In genomic region chr5:33697534-33697933, GRCm38 (mm10) we compare ENCODE assay signal across 12 mouse cellular contexts. TPM values are rescaled to one million over a fixed set of nuclear protein-coding genes. Genes with fewer than 3 reads are reported as not detected.
DNase-seq lines count a peak whose midpoint lies in the region; ATAC-seq lines count a peak whose summit lies in the region.
"Had no signal": no experiment of that assay in that cellular context is flagged by ENCODE, and none has a peak within 500 bp of the region (broad histone marks: within the 10 kb centered on the region; RNA-seq: fewer than 3 reads in every experiment).

No protein-coding gene starts in this region.

- H3K4me2 ChIP-seq in lung, embryonic 15.5 days, result no peak overlapping the region
- no peak overlapping the region for H3K4me2 ChIP-seq in forebrain, embryonic 11.5 days (ENCODE audit: low read depth, low read length, severe bottlenecking)
- H3K4me2 ChIP-seq in stomach, embryonic 14.5 days (replicated peaks; ENCODE audit: low read depth, low read length), result 0 out of 2 replicates have a peak overlapping the region, but pooled peaks have one; percentile 10
- H3K4me2 ChIP-seq: liver, embryonic 12.5 days had no signal

- peaks cover 92% of the 10 kb centered on the region for H3K4me1 ChIP-seq in lung, embryonic 15.5 days
- peaks cover 67% of the 10 kb centered on the region for H3K4me1 ChIP-seq in forebrain, embryonic 11.5 days (replicated peaks; ENCODE audit: control insufficient read depth, insufficient read depth, low read length)
- peaks cover 83% of the 10 kb centered on the region for H3K4me1 ChIP-seq in limb, embryonic 10.5 days
- H3K4me1 ChIP-seq in stomach, embryonic 14.5 days (ENCODE audit: control insufficient read depth, insufficient read depth, low read length), result peaks cover 50% of the 10 kb centered on the region

- no peak overlapping the region; the same call in 1 of the 2 replicates for H3K9ac ChIP-seq in lung, embryonic 15.5 days
- no peak overlapping the region for H3K9ac ChIP-seq in forebrain, embryonic 11.5 days (ENCODE audit: low read length)
- no peak overlapping the region for H3K9ac ChIP-seq in stomach, embryonic 14.5 days (replicated peaks; ENCODE audit: low read depth, low read length)
- H3K9ac ChIP-seq: liver, embryonic 12.5 days; neural tube, embryonic 12.5 days had no signal

- 44% methylated on average over 1 of the region's 1 CpGs for WGBS in lung, embryonic 15.5 days
- 12% methylated on average over 1 of the region's 1 CpGs for WGBS in forebrain, embryonic 11.5 days
- 45% methylated on average over 1 of the region's 1 CpGs for WGBS in limb, embryonic 10.5 days
- 89% methylated on average over 1 of the region's 1 CpGs for WGBS in stomach, embryonic 14.5 days

- H3K27me3 ChIP-seq in lung, embryonic 15.5 days, result 0 out of 2 replicates have a peak, but pooled peaks cover 5% of the 10 kb centered on the region
- peaks cover 61% of the 10 kb centered on the region for H3K27me3 ChIP-seq in forebrain, embryonic 11.5 days (ENCODE audit: control insufficient read depth, insufficient read depth, low read length)
- peaks cover 92% of the 10 kb centered on the region for H3K27me3 ChIP-seq in limb, embryonic 10.5 days (ENCODE audit: low read depth, poor library complexity, severe bottlenecking)
- no peaks in the 10 kb centered on the region for H3K27me3 ChIP-seq in stomach, embryonic 14.5 days (ENCODE audit: control insufficient read depth, insufficient read depth, low read length)

- peak overlapping the region; percentile 98 for H3K27ac ChIP-seq in lung, embryonic 15.5 days
- peak overlapping the region; percentile 25; the same call in 1 of the 2 replicates for H3K27ac ChIP-seq in forebrain, embryonic 11.5 days (ENCODE audit: low read depth, low read length)
- peak overlapping the region; percentile 27; the same call in 1 of the 2 replicates for H3K27ac ChIP-seq in limb, embryonic 10.5 days
- peak overlapping the region; percentile 95 for H3K27ac ChIP-seq in stomach, embryonic 14.5 days (ENCODE audit: low read length)
- H3K27ac ChIP-seq: liver, embryonic 12.5 days had no signal

- no peaks in the 10 kb centered on the region for H3K9me3 ChIP-seq in lung, embryonic 15.5 days
- no peaks in the 10 kb centered on the region for H3K9me3 ChIP-seq in forebrain, embryonic 11.5 days (ENCODE audit: control insufficient read depth, low read length)
- H3K9me3 ChIP-seq in limb, embryonic 10.5 days (replicated peaks), result no peaks in the 10 kb centered on the region
- no peaks in the 10 kb centered on the region for H3K9me3 ChIP-seq in stomach, embryonic 14.5 days (ENCODE audit: control insufficient read depth, low read depth, low read length)
- H3K9me3 ChIP-seq: liver, embryonic 12.5 days; neural tube, embryonic 12.5 days had no signal

- H3K4me3 ChIP-seq in lung, embryonic 15.5 days, result no peak overlapping the region
- no peak overlapping the region for H3K4me3 ChIP-seq in forebrain, embryonic 11.5 days (ENCODE audit: low read depth, low read length)
- H3K4me3 ChIP-seq in limb, embryonic 10.5 days, result no peak overlapping the region
- no peak overlapping the region for H3K4me3 ChIP-seq in stomach, embryonic 14.5 days (ENCODE audit: low read depth, low read length)
- H3K4me3 ChIP-seq: liver, embryonic 12.5 days; neural tube, embryonic 12.5 days had no signal

- no peak for DNase-seq in lung, postnatal 14 days
- no peak for DNase-seq in forebrain, embryonic 11.5 days (ENCODE audit: low spot score)
- no peak for DNase-seq in limb, embryonic 10.5 days (ENCODE audit: low spot score)
- no peak for DNase-seq in right cerebral cortex, adult 18-20 months
- DNase-seq in thymus, postnatal 0 days (ENCODE audit: low spot score), result no peak
- DNase-seq in ovary, adult 18-20 months (ENCODE audit: low spot score), result no peak
- DNase-seq: kidney, postnatal 36 days had no signal

- ATAC-seq in lung, embryonic 15.5 days (ENCODE audit: borderline replicate concordance, extremely low read depth, low FRiP score, low TSS enrichment), result no peak
- ATAC-seq in forebrain, embryonic 11.5 days (replicated peaks; ENCODE audit: low FRiP score), result no peak
- ATAC-seq in stomach, embryonic 14.5 days (ENCODE audit: insufficient number of reproducible peaks, insufficient read depth, low FRiP score, low read depth), result no peak
- ATAC-seq: intestine, embryonic 16.5 days; liver, embryonic 12.5 days had no signal

- H3K36me3 ChIP-seq in lung, embryonic 15.5 days, result no peaks in the 10 kb centered on the region
- H3K36me3 ChIP-seq in forebrain, embryonic 11.5 days (ENCODE audit: control insufficient read depth, insufficient read depth, low read length), result no peaks in the 10 kb centered on the region
- no peaks in the 10 kb centered on the region for H3K36me3 ChIP-seq in limb, embryonic 10.5 days
- H3K36me3 ChIP-seq in stomach, embryonic 14.5 days (ENCODE audit: control insufficient read depth, insufficient read depth, low read length), result no peaks in the 10 kb centered on the region
- H3K36me3 ChIP-seq: liver, embryonic 12.5 days; neural tube, embryonic 12.5 days had no signal

RNA-seq across cellular contexts. Expression of gene Fgfr3, which starts 23.9 kb away (rescaled TPM):
- 59.1 and 64.7 TPM in 2 replicates for polyA plus RNA-seq in lung, embryonic 15.5 days (2015; fragmentation: Nextera tagmentation; extraction: Ambion mirVana)
- polyA plus RNA-seq in forebrain, embryonic 11.5 days (2014; fragmentation: Nextera tagmentation; extraction: Ambion mirVana), result 100 and 105 TPM in 2 replicates
- 4.9 and 10.5 TPM in 2 replicates for polyA plus RNA-seq in limb, embryonic 10.5 days (2016; fragmentation: Nextera tagmentation; extraction: Ambion mirVana)
- 23.5 and 27.2 TPM in 2 replicates for polyA plus RNA-seq in stomach, embryonic 14.5 days (2014; fragmentation: Nextera tagmentation; extraction: Ambion mirVana)
- 0.67 and 0.73 TPM in 2 replicates for polyA plus RNA-seq in thymus, postnatal 0 days (2015; fragmentation: Nextera tagmentation; extraction: Ambion mirVana)

RNA-seq across cellular contexts. Expression of gene Tmem129, which starts 39.3 kb away (rescaled TPM):
- 37.3 and 39.7 TPM in 2 replicates for polyA plus RNA-seq in lung, embryonic 15.5 days (2015; fragmentation: Nextera tagmentation; extraction: Ambion mirVana)
- 39.3 and 41.8 TPM in 2 replicates for polyA plus RNA-seq in forebrain, embryonic 11.5 days (2014; fragmentation: Nextera tagmentation; extraction: Ambion mirVana)
- 40.5 and 47.2 TPM in 2 replicates for polyA plus RNA-seq in limb, embryonic 10.5 days (2016; fragmentation: Nextera tagmentation; extraction: Ambion mirVana)
- 36.3 and 39.8 TPM in 2 replicates for polyA plus RNA-seq in stomach, embryonic 14.5 days (2014; fragmentation: Nextera tagmentation; extraction: Ambion mirVana)
- 28.4 and 30.8 TPM in 2 replicates for polyA plus RNA-seq in thymus, postnatal 0 days (2015; fragmentation: Nextera tagmentation; extraction: Ambion mirVana)

RNA-seq across cellular contexts. Expression of gene Tacc3, which starts 39.6 kb away (rescaled TPM):
- polyA plus RNA-seq in lung, embryonic 15.5 days (2015; fragmentation: Nextera tagmentation; extraction: Ambion mirVana), result 217 and 227 TPM in 2 replicates
- polyA plus RNA-seq in forebrain, embryonic 11.5 days (2014; fragmentation: Nextera tagmentation; extraction: Ambion mirVana), result 331 and 332 TPM in 2 replicates
- 323 and 325 TPM in 2 replicates for polyA plus RNA-seq in limb, embryonic 10.5 days (2016; fragmentation: Nextera tagmentation; extraction: Ambion mirVana)
- polyA plus RNA-seq in stomach, embryonic 14.5 days (2014; fragmentation: Nextera tagmentation; extraction: Ambion mirVana), result 168 and 174 TPM in 2 replicates
- 195 and 217 TPM in 2 replicates for polyA plus RNA-seq in thymus, postnatal 0 days (2015; fragmentation: Nextera tagmentation; extraction: Ambion mirVana)

RNA-seq across cellular contexts. Expression of gene Slbp, which starts 45.2 kb away (rescaled TPM):
- polyA plus RNA-seq in lung, embryonic 15.5 days (2015; fragmentation: Nextera tagmentation; extraction: Ambion mirVana), result 274 and 284 TPM in 2 replicates
- 295 and 321 TPM in 2 replicates for polyA plus RNA-seq in forebrain, embryonic 11.5 days (2014; fragmentation: Nextera tagmentation; extraction: Ambion mirVana)
- 340 and 345 TPM in 2 replicates for polyA plus RNA-seq in limb, embryonic 10.5 days (2016; fragmentation: Nextera tagmentation; extraction: Ambion mirVana)
- polyA plus RNA-seq in stomach, embryonic 14.5 days (2014; fragmentation: Nextera tagmentation; extraction: Ambion mirVana), result 223 TPM in 2 replicates
- polyA plus RNA-seq in thymus, postnatal 0 days (2015; fragmentation: Nextera tagmentation; extraction: Ambion mirVana), result 353 and 376 TPM in 2 replicates

Comparison
In these comparisons a context has a peak if more than half of its experiments do, and no peak if none do; other contexts are left out.
1. H3K27ac ChIP-seq: peak in every context shown above with its lines; median percentile 98 in lung, embryonic 15.5 days; 95 in stomach, embryonic 14.5 days; 27 in limb, embryonic 10.5 days; 25 in forebrain, embryonic 11.5 days.